ENCODE assay signal across 27 mouse cellular contexts in the genomic region with DNA sequence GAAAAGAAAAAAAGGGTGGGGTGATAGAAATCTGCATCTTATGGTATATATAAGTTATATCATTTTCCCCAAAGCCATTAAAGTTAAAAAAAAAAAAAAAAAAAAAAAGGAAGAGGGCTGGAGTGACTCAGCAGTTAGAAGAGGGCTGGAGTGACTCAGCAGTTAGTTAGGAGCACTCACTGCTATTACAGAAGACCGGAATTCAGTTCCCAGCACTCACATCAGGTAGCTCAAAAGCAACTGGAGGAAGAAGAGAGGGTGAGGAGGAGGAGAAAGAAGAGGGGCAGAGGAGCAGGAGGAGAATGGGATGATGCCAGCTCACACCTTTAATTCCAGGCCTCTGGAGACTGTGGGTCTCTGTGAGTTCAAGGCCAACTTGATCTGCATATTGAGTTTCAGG. TPM values are rescaled to one million over a fixed set of nuclear protein-coding genes. Genes with fewer than 3 reads are reported as not detected.
DNase-seq lines count a peak whose midpoint lies in the region; ATAC-seq and TF ChIP-seq lines count a peak whose summit lies in the region.
"Had no signal": no experiment of that assay in that cellular context is flagged by ENCODE, and none has a peak within 500 bp of the region (broad histone marks: within the 10 kb centered on the region; RNA-seq: fewer than 3 reads in every experiment).

No protein-coding gene starts in this region.

- no peaks in the 10 kb centered on the region for H3K9me3 ChIP-seq in heart, embryonic 13.5 days
- H3K9me3 ChIP-seq: forebrain, embryonic 15.5 days; neural tube, embryonic 15.5 days; stomach, embryonic 15.5 days had no signal

- ATAC-seq in heart, embryonic 13.5 days (ENCODE audit: extremely low read depth, insufficient number of reproducible peaks, low FRiP score, low TSS enrichment): peak; percentile 61; the same call in 1 of the 2 replicates
- peak; percentile 67 for ATAC-seq in erythroid progenitor cell, adult 5-6 weeks (replicated peaks; ENCODE audit: low FRiP score, poor library complexity, severe bottlenecking)
- ATAC-seq: forebrain, embryonic 15.5 days; midbrain, embryonic 16.5 days had no signal

- H3K27ac ChIP-seq in heart, embryonic 13.5 days (replicated peaks): no peak overlapping the region
- no peak overlapping the region for H3K27ac ChIP-seq in layer of hippocampus, adult 2 months
- H3K27ac ChIP-seq: forebrain, embryonic 15.5 days; hindbrain, embryonic 14.5 days; left cerebral cortex, adult 2 months; neural tube, embryonic 15.5 days; stomach, embryonic 15.5 days had no signal

- 81% methylated on average over 1 of the region's 1 CpGs for WGBS in heart, embryonic 13.5 days

- H3K36me3 ChIP-seq in heart, embryonic 13.5 days: no peaks in the 10 kb centered on the region
- H3K36me3 ChIP-seq: forebrain, embryonic 15.5 days; neural tube, embryonic 15.5 days; stomach, embryonic 15.5 days had no signal

- no peak for TF ChIP-seq CTCF in layer of hippocampus, adult 2 months (conservative IDR thresholded peaks at IDR 0.05)

- no peak overlapping the region for H3K4me3 ChIP-seq in heart, embryonic 13.5 days
- H3K4me3 ChIP-seq in layer of hippocampus, adult 2 months: no peak overlapping the region
- H3K4me3 ChIP-seq: forebrain, embryonic 15.5 days; left cerebral cortex, adult 2 months; neural tube, embryonic 15.5 days; stomach, embryonic 15.5 days had no signal

- no peak for DNase-seq in heart, adult 8-10 months (ENCODE audit: low spot score)
- DNase-seq in A20 (ENCODE audit: low read depth, low spot score): peak; percentile 56
- DNase-seq in MEL-GATA-1-ER (ENCODE audit: extremely low read depth, low read depth): peak; percentile 69
- DNase-seq in thymus, postnatal 25 days: no peak
- DNase-seq in kidney, adult 11 months: no peak
- no peak for DNase-seq in layer of hippocampus, adult 2 months (ENCODE audit: low spot score in 2 of 2)
- DNase-seq: adrenal gland, adult 8-10 months; cerebellum, adult 11 months; gastrocnemius, postnatal 25 days; heart, postnatal 10 days; kidney, adult 9 months; kidney, postnatal 36 days; layer of hippocampus, adult 9-11 months; left cerebral cortex, postnatal 4 days; lung, postnatal 10 days; right cerebral cortex, postnatal 25 days; thymus, adult 2 months had no signal

- no peaks in the 10 kb centered on the region for H3K4me1 ChIP-seq in heart, embryonic 13.5 days
- H3K4me1 ChIP-seq: forebrain, embryonic 15.5 days; neural tube, embryonic 15.5 days; stomach, embryonic 15.5 days had no signal

- H3K9ac ChIP-seq in heart, embryonic 13.5 days: no peak overlapping the region
- H3K9ac ChIP-seq: forebrain, embryonic 15.5 days; hindbrain, embryonic 14.5 days; neural tube, embryonic 15.5 days; stomach, embryonic 15.5 days had no signal

- H3K27me3 ChIP-seq in heart, embryonic 13.5 days (replicated peaks): peaks cover 45% of the 10 kb centered on the region
- H3K27me3 ChIP-seq: forebrain, embryonic 15.5 days; stomach, embryonic 15.5 days had no signal

- no peak overlapping the region for H3K4me2 ChIP-seq in heart, embryonic 13.5 days
- H3K4me2 ChIP-seq: forebrain, embryonic 15.5 days; hindbrain, embryonic 14.5 days; neural tube, embryonic 15.5 days; stomach, embryonic 15.5 days had no signal

RNA-seq across cellular contexts. Expression of a gene that starts 26.0 kb away (rescaled TPM):
- 0.83 and 0.90 TPM in 2 replicates for polyA plus RNA-seq in heart, embryonic 13.5 days (2015; fragmentation: Nextera tagmentation; extraction: Ambion mirVana)
- not detected for total RNA-seq in heart, adult 8-10 months (2022)
- 8.0 TPM in 1 of 2 replicates, not detected in the other for total RNA-seq in erythroid progenitor cell, adult 5-6 weeks (2015; ENCODE audit: low replicate concordance)
- not detected in 2 replicates for total RNA-seq in erythroid progenitor cell, adult 5-6 weeks (2017; ENCODE audit: low replicate concordance)
- total RNA-seq in layer of hippocampus, adult 2 months (2021): not detected
- total RNA-seq: gastrocnemius, postnatal 25 days; left cerebral cortex, adult 2 months; left cerebral cortex, postnatal 4 days; liver, adult 2 months had no signal
- polyA plus RNA-seq: C2C12; hindbrain, embryonic 14.5 days; liver, adult 2 months; midbrain, embryonic 16.5 days; neural tube, embryonic 15.5 days; thymus, adult 2 months had no signal

RNA-seq across cellular contexts. Expression of a gene that starts 27.4 kb away (rescaled TPM):
- polyA plus RNA-seq in heart, embryonic 13.5 days (2015; fragmentation: Nextera tagmentation; extraction: Ambion mirVana): 28.8 and 32.2 TPM in 2 replicates
- 1 to 10 TPM; 4.8 to 8.0 (median 6.0) TPM for total RNA-seq in heart, adult 8-10 months (2022)
- 11.5 and 20.5 TPM in 2 replicates for total RNA-seq in erythroid progenitor cell, adult 5-6 weeks (2015; ENCODE audit: low replicate concordance)
- total RNA-seq in erythroid progenitor cell, adult 5-6 weeks (2017; ENCODE audit: low replicate concordance): 4.7 and 5.1 TPM in 2 replicates
- total RNA-seq in layer of hippocampus, adult 2 months (2021): 10 to 100 TPM; 29.4 to 42.9 TPM

RNA-seq across cellular contexts. Expression of a gene that starts 45.7 kb away (rescaled TPM):
- 51.3 and 53.3 TPM in 2 replicates for polyA plus RNA-seq in heart, embryonic 13.5 days (2015; fragmentation: Nextera tagmentation; extraction: Ambion mirVana)
- total RNA-seq in heart, adult 8-10 months (2022): 100 to 1,000 TPM; 166 to 198 (median 187) TPM
- total RNA-seq in erythroid progenitor cell, adult 5-6 weeks (2015; ENCODE audit: low replicate concordance): not detected in 2 replicates
- total RNA-seq in erythroid progenitor cell, adult 5-6 weeks (2017; ENCODE audit: low replicate concordance): 0.61 TPM in 1 of 2 replicates, not detected in the other
- total RNA-seq in layer of hippocampus, adult 2 months (2021): 10 to 100 TPM; 54.5 to 54.8 TPM

Comparison
In these comparisons a context has a peak if more than half of its experiments do, and no peak if none do; other contexts are left out.
1. DNase-seq: peak in A20 (single experiment) and MEL-GATA-1-ER (single experiment); none in heart, adult 8-10 months (single experiment), thymus, postnatal 25 days (single experiment), kidney, adult 11 months (single experiment) and layer of hippocampus, adult 2 months (0 of 2).
2. RNA of a gene that starts 45.7 kb away (total RNA-seq): 166 to 198 TPM in heart, adult 8-10 months and 54.5 to 54.8 TPM in layer of hippocampus, adult 2 months; 0.61 TPM in erythroid progenitor cell, adult 5-6 weeks; every median in the first group is over 10 times any median in the second.